Mouse (Mus musculus): ENCODE measurements around the gene Ceacam2.

DNA sequence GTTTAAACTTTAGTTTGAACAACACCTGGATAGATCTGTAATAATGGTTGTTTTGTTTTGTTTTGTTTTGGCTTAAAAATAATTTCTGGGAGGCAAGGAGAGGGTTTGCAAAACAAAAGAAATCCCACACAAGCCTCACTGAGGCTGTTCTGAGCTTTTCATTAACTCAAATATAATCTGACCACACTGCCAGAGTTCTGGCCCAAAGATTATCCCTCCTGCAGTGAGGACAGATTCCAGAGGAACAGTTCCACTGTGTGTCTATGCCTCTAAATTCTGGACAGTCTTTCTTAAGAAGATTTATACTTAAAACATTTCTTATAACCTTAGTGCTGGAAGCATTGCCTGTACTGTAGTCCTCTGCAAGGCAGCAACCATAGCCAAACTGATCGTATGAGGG is 45.0 kb downstream of the Ceacam2 start:
- TF ChIP-seq CTCF (conservative IDR thresholded peaks at IDR 0.05; ENCODE audit: insufficient read depth, insufficient read length, low read depth, low read length) (no peak), POLR2A (IDR thresholded peaks at IDR 0.05; ENCODE audit: low read depth, low read length) (no peak)

Measured in kidney, adult 2 months (tissue).